Mouse (Mus musculus) small intestine, adult 2 months (tissue): ENCODE measurements around the gene Lipe. TPM values are rescaled to one million over a fixed set of nuclear protein-coding genes. Genes with fewer than 3 reads are reported as not detected.

Experiments
- H3K27ac ChIP-seq: fragments of 200-500 bp; 2 replicates; pipeline ENCODE4 v1.5.1; 2012; ENCODE audit warnings: low read depth, low read length, control low read depth, inconsistent platforms; ENCODE audit not compliant: insufficient read depth
- H3K27me3 ChIP-seq: fragments of 200-500 bp; 2 replicates; pipeline ENCODE4 v1.6.1; 2012; ENCODE audit warnings: mild to moderate bottlenecking, moderate library complexity, low read length, inconsistent platforms; ENCODE audit not compliant: control insufficient read depth, insufficient read depth
- H3K36me3 ChIP-seq: fragments of 200-500 bp; 2 replicates; pipeline ENCODE4 v1.6.1; 2012; ENCODE audit warnings: mild to moderate bottlenecking, low read length, control low read depth, inconsistent platforms; ENCODE audit not compliant: control insufficient read depth, insufficient read depth
- H3K4me1 ChIP-seq: fragments of 200-500 bp; 2 replicates; pipeline ENCODE4 v1.6.1; 2012; ENCODE audit warnings: low read length, inconsistent platforms, mixed read lengths; ENCODE audit not compliant: control insufficient read depth, insufficient read depth, insufficient read length
- H3K4me3 ChIP-seq: fragments of 200-500 bp; 2 replicates; pipeline ENCODE4 v1.5.1; 2012; ENCODE audit warnings: low read depth, mild to moderate bottlenecking, control low read depth, inconsistent platforms, low read length, moderate library complexity
- CTCF ChIP-seq: fragments of 200-500 bp; IDR thresholded peaks from 2 replicates; pipeline ENCODE4 v1.5.1; 2012; ENCODE audit warnings: low read depth, mild to moderate bottlenecking, control low read depth, inconsistent platforms, low read length, moderate library complexity, mixed read lengths; ENCODE audit not compliant: insufficient replicate concordance, insufficient read length; ENCODE audit errors: extremely low read depth
- POLR2A ChIP-seq: fragments of 200-500 bp; IDR thresholded peaks from 2 replicates; pipeline ENCODE4 v1.6.1; 2012; ENCODE audit warnings: low read depth, mild to moderate bottlenecking, control low read depth, inconsistent platforms, low read length, moderate library complexity
- WGBS: fragments of 180-500 bp; shearing (Covaris S2); methylation state at CpG from one replicate; pipeline ENCODE4 v1.1.7; 2018; 5-methylcytosine and 5-hydroxymethylcytosine counted together
- polyA plus RNA-seq: library from polyadenylated mRNA; depleted of rRNA; stranded (reverse); fragments of >200 nt; gene quantifications from 2 replicates; pipeline ENCODE4 v1.2.3, GENCODE M21; 2012

The Lipe gene
- polyA plus RNA-seq, 1 experiment, result 186 TPM

DNA sequence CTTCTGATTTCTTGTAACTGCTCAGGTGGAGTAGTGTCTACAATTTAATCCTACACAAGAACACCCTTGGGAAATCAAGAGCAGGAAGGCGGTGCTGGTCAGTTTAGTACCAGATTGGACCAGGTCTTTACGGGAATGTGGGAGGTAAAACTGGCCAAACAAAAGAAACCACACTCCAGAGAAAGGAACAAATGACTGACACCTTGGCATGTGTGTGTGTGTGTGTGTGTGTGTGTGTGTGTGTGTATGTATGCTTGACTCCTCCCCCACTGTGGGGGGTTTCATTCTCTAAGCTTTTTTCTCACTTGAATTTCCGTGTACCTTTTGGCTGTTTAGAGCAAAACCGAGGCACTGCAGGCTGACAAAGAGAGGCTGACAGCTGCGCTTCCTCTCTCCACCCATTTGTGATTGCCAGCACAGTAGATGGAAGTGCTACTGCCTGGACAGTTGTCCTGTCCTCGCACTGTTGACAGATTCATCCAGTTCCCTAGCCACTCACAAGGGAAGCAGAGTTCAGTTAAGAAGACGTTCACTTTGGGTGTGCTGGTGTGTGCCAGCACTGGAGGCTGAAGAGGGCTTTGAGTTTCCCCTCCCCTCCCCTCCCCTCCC lies 14.4 kb upstream of the Lipe start, which contains the start of gene Cxcl17:
Gene Cxcl17 (minus strand): TSS at position 54 of the 609 bp plus-strand sequence.
- no peak within 1 kb of the TSS for H3K4me3 ChIP-seq
- no peaks in the 10 kb centered on the region for H3K4me1 ChIP-seq
- H3K36me3 ChIP-seq, result no peaks in the 10 kb centered on the region
- H3K27ac ChIP-seq, result no peak within 1 kb of the TSS
- WGBS, result 59% methylated on average over 7 of the region's 7 CpGs
- no peak for TF ChIP-seq CTCF
- no peak for TF ChIP-seq POLR2A
- H3K27me3 ChIP-seq, result no peaks in the 10 kb centered on the region

- Histone ChIP-seq H3K27ac (no peak overlapping the region), H3K36me3 (no peaks in the 10 kb centered on the region), H3K27me3 (no peaks in the 10 kb centered on the region), H3K4me1 (no peaks in the 10 kb centered on the region), H3K4me3 (no peak overlapping the region)
- TF ChIP-seq POLR2A, result no peak
- TF ChIP-seq CTCF, result no peak
- WGBS, result 89% methylated on average over 3 of the region's 3 CpGs
Measured at GRCm38 (mm10) chr7:25411861-25412260, 13.4 kb upstream of the Lipe start.

DNA sequence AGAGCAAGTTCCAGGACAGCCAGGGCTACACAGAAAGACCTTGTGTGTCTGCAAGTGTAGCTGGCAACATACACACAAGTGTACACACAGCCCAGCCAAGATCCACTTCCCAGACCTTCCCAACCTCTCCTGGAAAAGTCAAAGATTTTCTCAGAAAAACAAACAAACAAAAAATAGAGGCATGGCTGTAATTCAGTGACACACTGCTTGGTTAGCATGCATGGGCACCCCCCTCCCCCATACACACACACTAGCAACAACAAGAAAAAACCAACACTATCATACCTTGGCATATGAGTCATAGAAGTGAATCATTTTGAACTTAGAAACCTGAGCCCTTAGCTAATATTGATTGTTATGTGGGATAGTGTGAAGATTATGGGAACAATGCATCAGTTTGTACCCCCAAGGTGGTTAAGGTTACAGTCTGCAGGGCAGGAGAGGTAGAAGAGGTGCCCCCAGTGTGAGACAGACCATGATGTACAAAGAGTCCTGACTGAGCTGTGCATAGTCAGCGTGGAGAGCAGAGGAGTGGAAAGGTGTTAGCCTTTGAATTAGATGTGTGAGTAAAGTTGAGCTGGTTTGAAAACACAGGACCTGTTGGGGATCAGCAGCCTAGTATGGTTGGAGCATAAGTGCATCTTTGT lies 12.6 kb upstream of the Lipe start:
- 67% methylated on average over 1 of the region's 1 CpGs for WGBS

DNA sequence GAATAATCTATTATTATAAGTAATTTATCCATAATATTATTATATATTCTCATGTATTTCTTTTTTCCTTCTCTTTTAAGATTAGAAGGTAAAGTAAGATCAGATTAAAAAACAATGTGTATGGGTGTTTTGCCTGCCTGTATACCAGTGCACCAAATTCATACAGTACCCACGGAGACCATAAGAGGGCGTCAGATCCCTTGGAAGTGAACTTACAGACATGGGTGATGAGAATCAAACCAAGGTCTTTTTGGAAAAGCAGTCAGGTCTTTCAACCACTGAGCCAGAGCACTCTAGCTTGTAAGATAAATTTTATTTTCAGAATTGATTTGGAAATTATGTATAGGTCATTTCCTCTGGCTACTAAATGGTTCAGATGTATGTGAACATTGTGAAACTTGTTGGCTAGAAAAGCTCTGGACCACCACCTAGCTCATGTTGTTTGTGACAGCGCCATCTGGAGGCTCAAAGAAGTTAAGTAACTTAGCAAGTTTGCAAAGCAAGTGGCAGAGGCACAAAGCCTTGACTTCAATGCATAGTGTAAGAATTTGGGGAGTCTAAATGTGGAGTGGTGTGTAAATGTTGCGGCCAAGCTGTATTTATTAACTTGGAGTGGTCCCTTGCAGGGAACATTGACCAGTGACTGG lies 10.7 kb upstream of the Lipe start:
- H3K27me3 ChIP-seq, result no peaks in the 10 kb centered on the region
- 68% methylated on average over 4 of the region's 4 CpGs for WGBS
- no peak overlapping the region for H3K4me3 ChIP-seq
- no peak overlapping the region for H3K27ac ChIP-seq
- no peak for TF ChIP-seq CTCF
- TF ChIP-seq POLR2A, result no peak
- no peaks in the 10 kb centered on the region for H3K36me3 ChIP-seq
- no peaks in the 10 kb centered on the region for H3K4me1 ChIP-seq

More for the DNA sequence above, 12.6 kb upstream of the Lipe start:
- H3K36me3 ChIP-seq, result no peaks in the 10 kb centered on the region
- no peak overlapping the region for H3K4me3 ChIP-seq
- H3K27ac ChIP-seq, result no peak overlapping the region
- no peaks in the 10 kb centered on the region for H3K27me3 ChIP-seq
- no peak for TF ChIP-seq CTCF
- no peak for TF ChIP-seq POLR2A
- H3K4me1 ChIP-seq, result no peaks in the 10 kb centered on the region

DNA sequence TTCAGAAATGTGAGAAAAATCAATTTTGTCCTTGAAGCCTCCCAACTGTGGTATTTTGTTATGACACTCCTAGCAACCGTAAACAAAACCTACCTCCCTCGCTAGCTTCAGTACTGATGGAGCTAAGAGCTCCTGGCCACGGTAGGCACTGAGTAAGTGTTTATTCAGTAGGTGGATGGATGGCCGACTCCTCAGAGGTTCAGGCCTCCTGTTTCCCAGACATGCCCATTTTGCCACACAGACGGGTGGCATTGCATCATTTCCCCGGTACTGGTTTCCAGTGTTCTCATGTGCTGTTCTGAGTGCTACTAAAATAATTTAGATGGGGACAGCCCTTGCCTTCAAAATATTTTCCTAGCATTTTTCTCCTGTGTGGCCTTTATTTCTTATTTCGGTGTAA lies 8.0 kb upstream of the Lipe start:
- no peaks in the 10 kb centered on the region for H3K27me3 ChIP-seq
- WGBS, result 75% methylated on average over 7 of the region's 7 CpGs
- H3K4me1 ChIP-seq, result peaks cover 3% of the 10 kb centered on the region; the same call in 1 of the 2 replicates
- TF ChIP-seq POLR2A, result no peak
- no peak for TF ChIP-seq CTCF
- no peak overlapping the region for H3K4me3 ChIP-seq
- no peaks in the 10 kb centered on the region for H3K36me3 ChIP-seq
- no peak overlapping the region for H3K27ac ChIP-seq

DNA sequence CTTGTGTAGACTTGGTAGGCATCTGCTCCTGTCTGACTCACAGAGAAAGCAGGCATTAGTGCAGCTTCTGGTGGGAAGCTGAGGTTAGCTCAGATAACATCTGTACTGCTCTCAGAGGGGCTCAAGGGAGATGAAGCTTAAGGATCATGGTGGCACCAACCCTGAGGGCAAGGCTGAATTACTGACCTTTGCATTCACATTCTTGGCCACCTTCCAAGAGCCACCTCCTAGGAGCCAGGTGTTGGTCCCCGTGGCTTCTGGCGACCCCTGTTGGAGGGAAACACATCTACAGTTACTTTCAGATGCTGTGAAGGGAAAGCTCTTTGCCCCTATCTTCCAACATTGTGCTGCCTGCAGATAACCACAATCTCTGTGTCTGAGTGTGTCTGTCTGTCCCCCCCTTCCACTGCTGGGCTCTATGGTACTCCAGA lies 4.2 kb upstream of the Lipe start:
- TF ChIP-seq CTCF (peak; percentile 93), POLR2A (no peak)
- Histone ChIP-seq H3K4me1 (peaks cover 3% of the 10 kb centered on the region; the same call in 1 of the 2 replicates), H3K36me3 (no peaks in the 10 kb centered on the region), H3K27ac (no peak overlapping the region), H3K4me3 (no peak overlapping the region), H3K27me3 (no peaks in the 10 kb centered on the region)
- 0% methylated on average over 2 of the region's 2 CpGs for WGBS

GRCm38 (mm10) chr7:25401986-25402385 lies 3.5 kb upstream of the Lipe start:
- H3K36me3 ChIP-seq, result no peaks in the 10 kb centered on the region
- H3K27me3 ChIP-seq, result no peaks in the 10 kb centered on the region
- H3K4me3 ChIP-seq, result no peak overlapping the region
- no peak overlapping the region for H3K27ac ChIP-seq
- peaks cover 3% of the 10 kb centered on the region; the same call in 1 of the 2 replicates for H3K4me1 ChIP-seq
- TF ChIP-seq POLR2A (no peak), CTCF (no peak)
- WGBS, result 65% methylated on average over 5 of the region's 5 CpGs
